In the genomic region with DNA sequence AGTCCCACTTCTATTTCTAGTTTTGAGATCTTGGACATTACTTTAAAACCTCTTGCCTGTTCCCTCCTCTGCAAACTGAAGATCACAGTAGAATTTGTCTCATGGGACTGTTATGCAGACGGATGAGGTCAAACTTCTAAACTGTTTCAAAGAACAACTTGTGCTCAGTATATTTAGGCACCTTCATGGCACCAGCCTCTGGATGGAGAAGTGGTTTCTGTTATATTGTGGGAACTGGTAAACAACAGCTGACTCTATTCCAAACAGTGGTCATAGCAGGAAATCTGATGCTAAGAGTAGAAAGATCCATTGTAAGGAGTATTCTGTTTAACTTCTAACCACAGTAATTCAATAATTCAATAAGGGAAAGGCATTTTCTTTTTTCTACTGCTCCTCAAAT, we compare ENCODE assay signal across 20 mouse cellular contexts. TPM values are rescaled to one million over a fixed set of nuclear protein-coding genes. Genes with fewer than 3 reads are reported as not detected.
A peak's percentile ranks its signal among the peaks of the same experiment; 100 is the strongest.
DNase-seq lines count a peak whose midpoint lies in the region; ATAC-seq and TF ChIP-seq lines count a peak whose summit lies in the region.
"Had no signal": no experiment of that assay in that cellular context is flagged by ENCODE, and none has a peak within 500 bp of the region (broad histone marks: within the 10 kb centered on the region; RNA-seq: fewer than 3 reads in every experiment).

No protein-coding gene starts in this region.

- H3K9ac ChIP-seq in heart, adult 2 months (ENCODE audit: low read depth, low read length): no peak overlapping the region
- no peak overlapping the region for H3K9ac ChIP-seq in heart, embryonic 12.5 days
- H3K9ac ChIP-seq in heart, postnatal 0 days (replicated peaks; ENCODE audit: low read depth, low read length): no peak overlapping the region
- H3K9ac ChIP-seq: embryonic facial prominence, embryonic 13.5 days; forebrain, embryonic 13.5 days; forebrain, postnatal 0 days; hindbrain, embryonic 14.5 days; intestine, embryonic 15.5 days had no signal

- no peak overlapping the region for H3K4me3 ChIP-seq in heart, adult 2 months
- H3K4me3 ChIP-seq in heart, embryonic 12.5 days: no peak overlapping the region
- H3K4me3 ChIP-seq in heart, postnatal 0 days (ENCODE audit: low read depth, low read length): no peak overlapping the region
- H3K4me3 ChIP-seq: embryonic facial prominence, embryonic 13.5 days; forebrain, embryonic 13.5 days; hindbrain, embryonic 10.5 days; intestine, embryonic 15.5 days had no signal

- WGBS in heart, adult 2 months: 41% methylated on average over 1 of the region's 1 CpGs
- WGBS in heart, embryonic 12.5 days: 76% methylated on average over 1 of the region's 1 CpGs
- WGBS in heart, postnatal 0 days: 51% methylated on average over 1 of the region's 1 CpGs

- no peak for DNase-seq in heart, adult 2 months
- peak; percentile 24 for DNase-seq in heart, postnatal 0 days (ENCODE audit: low spot score)
- no peak for DNase-seq in heart, postnatal 36 days
- DNase-seq in fibroblast of lung, adult 2 months (ENCODE audit: low read depth): peak; percentile 13
- DNase-seq in lung, postnatal 36 days: peak; percentile 58
- DNase-seq in urinary bladder, postnatal 14 days (ENCODE audit: low spot score): no peak
- DNase-seq: adrenal gland, adult 2 months; adrenal gland, postnatal 25 days; cerebellum, adult 18-20 months; cerebellum, adult 9-11 months; cerebellum, postnatal 36 days; forebrain, postnatal 0 days; gastrocnemius, postnatal 14 days; kidney, adult 18-20 months had no signal

- intact Hi-C loops in heart, adult 2 months (cut with DNase I): loop anchor here (5.0 kb wide), 1 partner anchor 206 kb away; no protein-coding TSS in a partner anchor
- intact Hi-C loops in heart, postnatal 36 days (cut with DNase I): no loop called here

- TF ChIP-seq CTCF in heart, adult 2 months (IDR thresholded peaks at IDR 0.05): no peak
- no peak for TF ChIP-seq CTCF in heart, postnatal 0 days (IDR thresholded peaks at IDR 0.05; ENCODE audit: low read depth)

- H3K27ac ChIP-seq in heart, adult 2 months: peak overlapping the region; percentile 94
- H3K27ac ChIP-seq in heart, embryonic 12.5 days (ENCODE audit: poor library complexity, severe bottlenecking): no peak overlapping the region
- H3K27ac ChIP-seq in heart, postnatal 0 days (ENCODE audit: low read depth): peak overlapping the region; percentile 57
- H3K27ac ChIP-seq: embryonic facial prominence, embryonic 13.5 days; forebrain, embryonic 13.5 days; hindbrain, embryonic 10.5 days; hindbrain, embryonic 14.5 days; intestine, embryonic 15.5 days had no signal

- no peak for TF ChIP-seq POLR2A in heart, adult 2 months (IDR thresholded peaks at IDR 0.05; ENCODE audit: insufficient read depth, low read depth, low read length)

- no peak overlapping the region for H3K4me2 ChIP-seq in heart, embryonic 12.5 days
- H3K4me2 ChIP-seq in heart, postnatal 0 days (ENCODE audit: low read depth, low read length): no peak overlapping the region
- H3K4me2 ChIP-seq: embryonic facial prominence, embryonic 13.5 days; forebrain, embryonic 13.5 days; hindbrain, embryonic 14.5 days; intestine, embryonic 15.5 days had no signal

- no peak for TF ChIP-seq EP300 in heart, adult 2 months (IDR thresholded peaks at IDR 0.05; ENCODE audit: insufficient read depth, low read depth, low read length)
- TF ChIP-seq EP300 in heart, postnatal 0 days (IDR thresholded peaks at IDR 0.05; ENCODE audit: low read depth): no peak

- peaks cover 10% of the 10 kb centered on the region for H3K4me1 ChIP-seq in heart, adult 2 months (ENCODE audit: control insufficient read depth, insufficient read depth, low read length)
- peaks cover 21% of the 10 kb centered on the region for H3K4me1 ChIP-seq in heart, embryonic 12.5 days (replicated peaks)
- H3K4me1 ChIP-seq in heart, postnatal 0 days (ENCODE audit: control insufficient read depth, insufficient read depth): peaks cover 24% of the 10 kb centered on the region
- H3K4me1 ChIP-seq: embryonic facial prominence, embryonic 13.5 days; forebrain, embryonic 13.5 days; hindbrain, embryonic 10.5 days; intestine, embryonic 15.5 days had no signal

- H3K27me3 ChIP-seq in heart, adult 2 months (ENCODE audit: control insufficient read depth, insufficient read depth, low read length): no peaks in the 10 kb centered on the region
- H3K27me3 ChIP-seq in heart, embryonic 12.5 days (replicated peaks): no peaks in the 10 kb centered on the region
- H3K27me3 ChIP-seq in heart, postnatal 0 days (ENCODE audit: control insufficient read depth, insufficient read depth, low read length): no peaks in the 10 kb centered on the region
- H3K27me3 ChIP-seq: embryonic facial prominence, embryonic 13.5 days; forebrain, embryonic 13.5 days; intestine, embryonic 15.5 days had no signal

- no peak for ATAC-seq in heart, embryonic 12.5 days (ENCODE audit: insufficient number of reproducible peaks, low FRiP score)
- peak; percentile 12; the same call in 1 of the 2 replicates for ATAC-seq in heart, postnatal 0 days (ENCODE audit: insufficient read depth, low read depth)
- ATAC-seq: forebrain, embryonic 13.5 days; forebrain, postnatal 0 days; intestine, embryonic 15.5 days had no signal

- no peaks in the 10 kb centered on the region for H3K79me2 ChIP-seq in heart, adult 2 months (replicated peaks; ENCODE audit: control insufficient read depth, insufficient read depth, low read length)

- peaks cover 54% of the 10 kb centered on the region for H3K36me3 ChIP-seq in heart, adult 2 months (ENCODE audit: control insufficient read depth, insufficient read depth, low read length)
- peaks cover 58% of the 10 kb centered on the region for H3K36me3 ChIP-seq in heart, embryonic 12.5 days
- H3K36me3 ChIP-seq in heart, postnatal 0 days (replicated peaks; ENCODE audit: control insufficient read depth, insufficient read depth, low read length): peaks cover 75% of the 10 kb centered on the region

- no peaks in the 10 kb centered on the region; the same call in 1 of the 2 replicates for H3K9me3 ChIP-seq in heart, embryonic 12.5 days (replicated peaks)
- H3K9me3 ChIP-seq in heart, postnatal 0 days (replicated peaks; ENCODE audit: control insufficient read depth, low read length): no peaks in the 10 kb centered on the region
- H3K9me3 ChIP-seq: embryonic facial prominence, embryonic 13.5 days; forebrain, embryonic 13.5 days; hindbrain, embryonic 10.5 days; intestine, embryonic 15.5 days had no signal

RNA-seq across cellular contexts. Expression of gene Slc35f5, which starts 17.7 kb away (rescaled TPM):
- 100 to 1,000 TPM; 103 to 129 TPM for total RNA-seq in heart, adult 2 months (2021)
- polyA plus RNA-seq in heart, adult 2 months (2012; rRNA removed): 61.8 and 136 TPM in 2 replicates
- 60.1 and 65.4 TPM in 2 replicates for polyA plus RNA-seq in heart, embryonic 12.5 days (2016; fragmentation: Nextera tagmentation; extraction: Ambion mirVana)
- total RNA-seq in heart, postnatal 0 days (2014; rRNA removed; ENCODE audit: low replicate concordance): 67.3 and 78.8 TPM in 2 replicates
- 80.8 and 99.2 TPM in 2 replicates for polyA plus RNA-seq in heart, postnatal 0 days (2015; fragmentation: Nextera tagmentation; extraction: Ambion mirVana)
- total RNA-seq in heart, postnatal 36 days (2021): 100 to 1,000 TPM; 126 to 146 TPM

Comparison
In these comparisons a context has a peak if more than half of its experiments do, and no peak if none do; other contexts are left out.
1. DNase-seq: peak in heart, postnatal 0 days (single experiment), fibroblast of lung, adult 2 months (single experiment) and lung, postnatal 36 days (single experiment); none in heart, adult 2 months (0 of 2), heart, postnatal 36 days (0 of 2) and urinary bladder, postnatal 14 days (single experiment).